7 mouse cellular contexts compared by ENCODE assay signal in genomic region chr6:67375982-67376391, GRCm38 (mm10). TPM values are rescaled to one million over a fixed set of nuclear protein-coding genes. Genes with fewer than 3 reads are reported as not detected.
DNase-seq lines count a peak whose midpoint lies in the region; ATAC-seq and TF ChIP-seq lines count a peak whose summit lies in the region.

Il12rb2 (minus strand) TSS chr6:67376188.

- H3K4me3 ChIP-seq in E14TG2a.4 (replicated peaks; ENCODE audit: low read length): peak within 1 kb of the TSS; percentile 76
- peak within 1 kb of the TSS; percentile 31 for H3K4me3 ChIP-seq in embryonic facial prominence, embryonic 14.5 days (ENCODE audit: low read depth, low read length)
- peak within 1 kb of the TSS; percentile 39 for H3K4me3 ChIP-seq in liver, embryonic 16.5 days (ENCODE audit: low read depth, low read length)

- no peaks in the 10 kb centered on the region for H3K36me3 ChIP-seq in E14TG2a.4 (ENCODE audit: insufficient read depth, low read length)
- H3K36me3 ChIP-seq in embryonic facial prominence, embryonic 14.5 days (ENCODE audit: control insufficient read depth, insufficient read depth, low read length): no peaks in the 10 kb centered on the region
- no peaks in the 10 kb centered on the region for H3K36me3 ChIP-seq in liver, embryonic 16.5 days (ENCODE audit: control insufficient read depth, insufficient read depth)

- TF ChIP-seq CTCF in E14TG2a.4 (conservative IDR thresholded peaks at IDR 0.05; ENCODE audit: low read length): no peak

- peaks cover 21% of the 10 kb centered on the region for H3K27me3 ChIP-seq in E14TG2a.4 (ENCODE audit: insufficient read depth, low read length)
- H3K27me3 ChIP-seq in embryonic facial prominence, embryonic 14.5 days (replicated peaks; ENCODE audit: control insufficient read depth, insufficient read depth, low read length): peaks cover 16% of the 10 kb centered on the region
- H3K27me3 ChIP-seq in liver, embryonic 16.5 days (ENCODE audit: control insufficient read depth, insufficient read depth, low read depth, low read length): peaks cover 6% of the 10 kb centered on the region; the same call in 1 of the 2 replicates

- H3K4me1 ChIP-seq in E14TG2a.4 (replicated peaks; ENCODE audit: low read depth, low read length): peaks cover 9% of the 10 kb centered on the region
- no peaks in the 10 kb centered on the region for H3K4me1 ChIP-seq in embryonic facial prominence, embryonic 14.5 days (ENCODE audit: control insufficient read depth, insufficient read depth, low read length)
- no peaks in the 10 kb centered on the region for H3K4me1 ChIP-seq in liver, embryonic 16.5 days (ENCODE audit: control insufficient read depth, low read depth, low read length)

- peak; percentile 22 to 33 for DNase-seq in B cell, adult 2 months
- DNase-seq in embryonic facial prominence, embryonic 14.5 days (ENCODE audit: low spot score): peak; percentile 2
- peak; percentile 4 to 17 for DNase-seq in heart, postnatal 36 days
- DNase-seq in naive thymus-derived CD4-positive, alpha-beta T cell, adult 2 months (ENCODE audit: low read depth): peak; percentile 48
- DNase-seq in thymus, postnatal 4 days: peak; percentile 55

- no peaks in the 10 kb centered on the region for H3K9me3 ChIP-seq in E14TG2a.4 (ENCODE audit: low read length)
- no peaks in the 10 kb centered on the region for H3K9me3 ChIP-seq in embryonic facial prominence, embryonic 14.5 days (ENCODE audit: control insufficient read depth, low read length)
- H3K9me3 ChIP-seq in liver, embryonic 16.5 days (replicated peaks; ENCODE audit: control insufficient read depth, low read length): no peaks in the 10 kb centered on the region

- WGBS in embryonic facial prominence, embryonic 14.5 days: 2% methylated on average over 26 of the region's 26 CpGs
- WGBS in liver, embryonic 16.5 days (ENCODE audit: insufficient replicate concordance): under 1% methylated on average over 26 of the region's 26 CpGs

- peak within 1 kb of the TSS; percentile 8; the same call in 1 of the 2 replicates for H3K9ac ChIP-seq in embryonic facial prominence, embryonic 14.5 days (ENCODE audit: low read depth, low read length)
- no peak within 1 kb of the TSS for H3K9ac ChIP-seq in liver, embryonic 16.5 days (ENCODE audit: low read depth, low read length)

- intact Hi-C loops in heart, postnatal 36 days (cut with DNase I): no loop called here

- peak within 1 kb of the TSS; percentile 53 for H3K4me2 ChIP-seq in embryonic facial prominence, embryonic 14.5 days (ENCODE audit: low read depth, low read length)
- H3K4me2 ChIP-seq in liver, embryonic 16.5 days (ENCODE audit: low read depth, low read length): peak within 1 kb of the TSS; percentile 26

- ATAC-seq in embryonic facial prominence, embryonic 14.5 days (ENCODE audit: low read depth): no peak
- peak; percentile 47; the same call in 1 of the 2 replicates for ATAC-seq in liver, embryonic 16.5 days (ENCODE audit: low read depth)

- H3K27ac ChIP-seq in embryonic facial prominence, embryonic 14.5 days (replicated peaks; ENCODE audit: low read depth, low read length): no peak within 1 kb of the TSS
- no peak within 1 kb of the TSS for H3K27ac ChIP-seq in liver, embryonic 16.5 days (ENCODE audit: low read length)

RNA-seq across cellular contexts. Expression of gene Il12rb2, which starts in this region (rescaled TPM):
- 0.09 and 0.22 TPM in 2 replicates for polyA plus RNA-seq in embryonic facial prominence, embryonic 14.5 days (2014; fragmentation: Nextera tagmentation; extraction: Ambion mirVana)
- total RNA-seq in heart, postnatal 36 days (2021): under 1 TPM; 0.14 TPM
- polyA plus RNA-seq in liver, embryonic 16.5 days (2015; fragmentation: Nextera tagmentation; extraction: Ambion mirVana): 0.19 and 0.27 TPM in 2 replicates

Comparison
In these comparisons a context has a peak if more than half of its experiments do, and no peak if none do; other contexts are left out.
1. Peak in DNase-seq, H3K4me3 ChIP-seq, H3K9ac ChIP-seq and H3K4me2 ChIP-seq in embryonic facial prominence, embryonic 14.5 days; RNA of the gene not detected or under 1 TPM.
2. Peak in DNase-seq in heart, postnatal 36 days; RNA of the gene not detected or under 1 TPM.
3. Peak in ATAC-seq, H3K4me3 ChIP-seq and H3K4me2 ChIP-seq in liver, embryonic 16.5 days; RNA of the gene not detected or under 1 TPM.
4. DNase-seq: peak in every context shown above with its lines; median percentile 55 in thymus, postnatal 4 days; 48 in naive thymus-derived CD4-positive, alpha-beta T cell, adult 2 months; 28 in B cell, adult 2 months; 10 in heart, postnatal 36 days; 2 in embryonic facial prominence, embryonic 14.5 days.